Mouse (Mus musculus) neural tube, embryonic 10.5 days (tissue): ENCODE measurements around the gene Pgs1.

Source experiments
- DNase-seq: peaks from one replicate; pipeline ENCODE4 v3.0.0-alpha.2; 2017; ENCODE audit warnings: low spot score; ENCODE audit errors: extremely low spot score

Gene Pgs1

DNA sequence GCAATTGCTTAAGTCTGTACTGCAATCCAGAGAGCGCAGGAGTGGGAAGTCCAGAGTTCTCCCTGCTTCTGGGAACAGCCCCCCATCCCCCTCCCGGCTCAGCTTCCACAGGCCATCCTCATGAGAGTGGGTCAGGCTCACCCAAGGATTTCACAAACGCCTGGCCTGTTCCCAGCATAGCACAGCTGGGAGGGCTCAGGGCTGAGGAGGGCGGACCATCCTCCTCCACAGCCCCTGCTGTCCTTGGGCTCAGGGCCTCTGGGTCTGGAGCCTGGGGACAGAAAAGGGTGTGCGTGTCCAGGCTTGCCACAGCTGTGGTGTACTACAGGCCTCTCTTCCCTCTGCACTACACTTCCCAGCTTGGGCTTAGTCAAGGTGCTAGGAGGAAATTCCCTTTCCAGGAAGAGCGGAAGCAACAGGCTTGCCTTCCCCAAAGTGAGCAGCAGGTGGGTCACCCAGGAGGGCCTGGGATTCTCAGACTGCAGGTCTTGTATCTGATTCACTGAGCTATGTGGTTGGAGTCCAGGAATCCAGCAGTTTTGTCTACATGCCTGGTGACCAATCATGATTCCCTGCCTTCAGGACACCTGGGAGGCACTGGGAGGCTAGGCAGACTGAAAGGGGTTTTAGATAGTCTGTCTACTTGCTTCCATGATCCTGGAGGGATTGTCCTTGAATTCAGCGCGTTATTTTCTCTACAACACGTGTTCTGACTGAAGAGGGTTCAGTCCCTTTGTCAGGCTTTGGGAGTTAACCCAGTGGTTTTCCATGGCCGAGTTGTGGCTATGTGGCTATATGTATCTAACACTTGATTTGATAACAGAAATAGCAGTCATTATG, 23.6 kb upstream of the Pgs1 start:
- peak; percentile 43 for DNase-seq

DNA sequence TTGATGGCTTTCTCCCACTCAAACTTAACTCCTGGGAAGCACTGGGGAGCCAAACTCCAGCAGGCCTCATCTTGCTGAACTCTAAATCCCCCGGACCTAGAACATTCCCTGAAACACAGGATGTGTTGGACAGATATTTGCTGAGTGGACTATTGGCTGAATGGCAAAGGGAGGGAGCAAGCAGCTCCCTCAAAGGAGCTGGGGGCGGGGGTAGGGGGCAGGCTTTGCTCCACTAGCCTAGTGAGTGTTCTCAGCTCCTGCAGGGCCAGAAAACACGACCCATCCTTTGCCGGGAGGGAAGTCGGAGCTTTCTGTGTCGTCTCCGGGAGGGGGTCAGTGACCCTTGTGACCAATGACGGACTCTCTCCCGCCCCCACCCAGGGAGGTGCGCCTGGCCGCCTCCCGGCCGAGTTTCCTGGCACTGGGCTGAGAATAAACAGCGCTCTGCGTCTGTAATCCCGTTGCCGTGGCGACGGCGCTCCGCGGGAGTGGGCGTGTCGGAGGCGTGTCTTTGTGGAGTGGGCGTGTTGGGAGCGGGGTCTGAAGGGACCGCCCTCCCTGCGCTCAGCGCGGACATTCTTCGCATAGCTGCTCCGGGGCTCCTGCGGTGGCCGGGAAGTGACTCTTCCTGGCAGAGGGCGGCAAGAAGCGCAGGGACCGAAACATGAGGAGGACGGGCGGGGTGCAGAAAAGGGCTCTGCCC, 22.9 kb upstream of the Pgs1 start:
- DNase-seq, result peak; percentile 100

DNA sequence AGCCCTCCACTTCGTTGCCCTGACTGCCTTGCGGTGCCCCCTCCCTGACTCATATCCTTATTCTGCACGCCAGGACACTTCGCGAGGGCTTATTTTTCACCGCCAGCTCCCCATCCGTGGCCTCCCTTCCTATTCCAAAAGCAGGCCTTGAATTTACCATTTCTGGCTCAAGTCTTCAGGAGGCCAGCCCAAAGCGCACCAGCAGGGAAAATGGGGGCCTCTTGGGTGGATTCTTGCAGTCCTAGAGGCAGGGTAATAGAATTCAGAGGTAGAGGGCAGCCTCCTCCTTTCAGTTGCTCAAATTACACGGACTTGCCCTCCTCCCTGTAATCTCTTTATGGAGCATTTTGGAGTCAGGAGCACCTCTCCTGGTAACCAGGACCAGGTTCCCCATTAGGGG, 22.2 kb upstream of the Pgs1 start:
- no peak for DNase-seq

DNA sequence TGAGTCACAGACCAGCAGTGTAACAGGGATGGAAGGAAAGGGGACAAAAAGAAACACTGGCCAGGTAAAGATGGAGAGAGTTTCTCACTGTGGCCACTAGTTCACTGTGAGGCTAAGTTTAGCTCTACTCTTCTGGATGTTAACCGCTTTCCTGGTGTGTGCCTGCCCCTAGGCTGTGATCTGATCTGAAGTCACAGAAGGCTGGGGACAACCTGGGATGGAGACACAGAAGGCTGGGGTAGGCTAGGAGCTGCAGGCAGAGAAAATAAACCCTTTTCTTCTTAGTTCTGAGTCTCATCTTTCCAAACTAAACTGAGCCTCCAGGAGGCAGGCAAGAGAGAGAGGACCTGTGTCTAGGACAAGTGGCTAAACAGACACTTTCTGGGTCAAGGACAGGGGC, 21.8 kb upstream of the Pgs1 start:
- peak; percentile 40 for DNase-seq

DNA sequence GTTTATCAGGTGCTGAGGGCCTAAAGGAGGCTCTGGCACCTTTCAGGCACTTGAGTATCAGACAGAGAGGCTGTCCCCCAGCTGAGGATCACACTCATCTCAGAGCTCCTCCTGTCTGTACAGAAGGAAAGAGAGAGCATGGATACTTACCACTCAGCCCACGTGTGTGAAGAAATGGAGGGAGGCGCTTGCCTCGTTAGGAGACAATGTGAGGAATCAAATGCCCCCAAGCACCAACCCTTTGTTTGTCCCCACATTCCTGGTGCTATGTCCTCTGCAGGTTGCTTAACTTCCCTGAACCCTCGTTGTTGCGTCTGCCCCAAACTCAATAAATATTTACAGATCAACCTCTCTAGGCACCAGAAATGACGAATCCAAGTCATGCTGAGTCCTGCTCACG, 21.0 kb upstream of the Pgs1 start:
- no peak for DNase-seq

DNA sequence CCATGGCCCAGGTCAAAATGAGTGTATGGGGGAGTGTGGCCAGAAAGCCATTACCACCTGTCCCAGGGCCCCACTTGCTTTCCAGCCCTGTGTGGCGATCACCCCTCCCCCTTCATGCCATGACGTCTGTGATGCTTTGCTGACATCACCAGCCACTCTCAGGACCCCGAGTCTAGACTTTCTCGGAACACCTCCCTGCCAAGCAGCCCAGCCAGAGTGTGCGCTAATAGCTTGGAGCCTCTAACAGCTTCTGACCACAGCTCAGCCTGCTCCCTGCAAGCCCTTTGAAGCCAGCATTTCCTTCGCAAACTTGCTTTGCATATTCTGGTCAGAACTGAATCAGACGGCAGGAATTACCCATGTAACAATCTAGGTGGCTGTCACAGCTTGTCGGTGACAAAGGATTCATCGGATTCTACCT, 20.5 kb upstream of the Pgs1 start:
- no peak for DNase-seq

DNA sequence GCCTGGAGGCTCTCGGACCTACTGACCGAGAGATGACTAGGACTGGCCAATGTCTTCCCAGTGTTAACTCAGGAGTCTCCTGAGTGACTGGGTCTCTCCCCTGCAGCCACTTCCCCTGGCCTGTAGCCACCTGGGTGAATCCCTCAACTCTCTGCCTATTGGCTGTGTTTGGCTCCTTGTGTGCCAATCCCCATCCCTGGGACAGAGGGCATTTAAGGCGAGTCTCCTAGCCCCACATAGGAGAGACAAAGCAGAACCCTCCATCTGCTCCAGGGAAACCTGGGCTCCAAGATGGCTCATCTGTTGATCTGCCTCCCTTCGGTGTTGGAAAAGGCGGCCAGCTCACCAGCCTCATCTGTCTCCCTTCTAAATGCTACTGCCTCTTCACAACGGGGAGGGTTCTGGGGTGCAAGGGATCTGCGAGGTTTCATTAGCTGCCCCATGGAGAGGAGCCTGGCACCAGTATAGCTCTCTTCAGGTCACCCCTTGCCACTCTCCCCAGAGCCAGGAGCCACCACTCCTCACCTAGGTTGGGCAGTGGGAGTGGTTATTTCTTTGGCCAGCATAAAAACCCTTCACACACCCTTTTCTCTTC, 19.5 kb upstream of the Pgs1 start:
- DNase-seq, result no peak

DNA sequence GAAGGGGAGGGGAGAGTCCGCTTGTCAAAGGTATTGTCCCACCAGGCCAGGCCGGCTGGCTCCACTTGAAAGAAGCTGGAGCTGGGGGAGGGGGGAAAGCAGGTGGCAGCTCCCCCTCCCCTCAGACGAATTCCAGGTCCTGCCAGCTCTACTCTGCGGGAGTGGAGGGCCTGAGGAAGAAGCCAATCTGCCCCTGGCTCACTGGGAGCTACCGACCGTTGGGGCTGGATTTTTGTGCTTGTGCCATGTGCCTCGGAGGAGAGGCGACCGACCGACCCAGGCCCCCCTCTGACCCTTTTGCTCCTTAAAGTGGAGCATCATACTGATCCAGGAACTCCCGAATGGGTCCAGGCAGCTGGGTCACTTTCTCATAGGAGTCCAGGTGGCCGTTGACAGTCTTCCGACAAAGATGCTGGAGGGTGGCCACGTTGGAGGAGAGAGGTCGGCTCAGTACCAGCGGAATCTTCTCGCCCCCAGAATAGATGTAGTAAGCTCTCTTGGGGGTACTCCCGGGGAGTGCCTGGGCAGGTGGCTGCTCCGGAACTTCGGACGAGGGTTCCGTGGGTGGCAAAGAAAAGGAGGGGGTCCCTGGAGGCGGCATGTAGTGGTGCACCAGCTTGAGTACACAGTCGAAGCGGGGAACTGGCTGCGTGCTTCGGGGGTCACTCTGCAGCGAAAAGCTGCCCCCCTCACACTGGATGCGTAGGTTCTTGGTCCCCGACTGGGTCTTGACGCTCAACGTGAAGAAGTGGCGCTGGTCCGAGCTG, 18.7 kb upstream of the Pgs1 start:
- DNase-seq, result no peak

DNA sequence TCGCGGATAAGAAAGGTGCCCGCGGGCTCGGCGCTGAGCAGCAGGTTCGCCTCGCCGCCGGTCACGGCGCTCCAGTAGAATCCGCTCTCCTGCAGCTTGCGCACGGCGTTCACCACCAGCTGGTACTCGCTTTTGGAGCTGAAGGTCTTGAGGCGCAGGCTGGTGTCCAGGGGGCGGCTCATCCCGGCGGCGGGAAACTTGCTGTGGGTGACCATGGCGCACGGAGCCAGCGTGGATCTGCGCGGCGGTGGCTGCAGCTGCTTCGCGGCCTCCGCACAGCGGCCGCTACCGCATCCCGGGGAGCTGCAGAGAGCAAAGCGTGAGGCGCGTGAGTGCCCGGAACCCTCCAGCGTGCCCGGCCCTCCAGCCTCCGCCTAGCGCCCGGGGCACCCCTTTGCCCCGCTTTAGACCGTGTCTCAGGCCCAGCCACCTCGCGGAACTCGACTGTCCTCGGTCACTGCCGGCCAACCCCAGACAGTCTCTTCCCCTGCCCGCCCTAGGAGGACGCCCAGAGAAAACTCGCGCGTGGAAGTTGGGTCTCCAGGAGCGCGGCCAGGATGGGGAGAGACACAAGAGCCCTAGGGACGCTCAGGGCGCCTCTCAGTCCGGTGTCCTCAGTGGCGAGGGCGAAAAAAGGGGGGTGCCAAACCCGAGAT, 17.9 kb upstream of the Pgs1 start:
- peak; percentile 69 for DNase-seq

DNA sequence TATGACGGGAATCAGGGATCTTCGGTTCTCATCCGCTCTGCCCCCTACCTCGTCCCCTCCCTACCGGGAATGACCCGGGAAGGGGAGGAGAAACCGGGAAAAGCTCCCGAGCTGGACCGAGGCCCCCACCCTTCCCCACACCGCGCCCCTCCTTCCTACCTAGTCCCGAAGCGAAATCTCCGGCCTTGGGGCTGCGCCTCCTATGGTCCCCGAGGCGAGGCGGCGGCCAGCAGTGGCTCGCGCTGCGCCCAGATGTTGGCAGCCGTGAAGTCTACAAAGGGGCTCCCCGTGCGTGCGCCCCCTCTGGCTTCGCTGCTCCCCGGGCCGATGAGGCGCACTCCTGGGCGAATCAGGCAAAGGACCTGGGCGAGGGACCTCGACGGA, 17.4 kb upstream of the Pgs1 start:
- no peak for DNase-seq

DNA sequence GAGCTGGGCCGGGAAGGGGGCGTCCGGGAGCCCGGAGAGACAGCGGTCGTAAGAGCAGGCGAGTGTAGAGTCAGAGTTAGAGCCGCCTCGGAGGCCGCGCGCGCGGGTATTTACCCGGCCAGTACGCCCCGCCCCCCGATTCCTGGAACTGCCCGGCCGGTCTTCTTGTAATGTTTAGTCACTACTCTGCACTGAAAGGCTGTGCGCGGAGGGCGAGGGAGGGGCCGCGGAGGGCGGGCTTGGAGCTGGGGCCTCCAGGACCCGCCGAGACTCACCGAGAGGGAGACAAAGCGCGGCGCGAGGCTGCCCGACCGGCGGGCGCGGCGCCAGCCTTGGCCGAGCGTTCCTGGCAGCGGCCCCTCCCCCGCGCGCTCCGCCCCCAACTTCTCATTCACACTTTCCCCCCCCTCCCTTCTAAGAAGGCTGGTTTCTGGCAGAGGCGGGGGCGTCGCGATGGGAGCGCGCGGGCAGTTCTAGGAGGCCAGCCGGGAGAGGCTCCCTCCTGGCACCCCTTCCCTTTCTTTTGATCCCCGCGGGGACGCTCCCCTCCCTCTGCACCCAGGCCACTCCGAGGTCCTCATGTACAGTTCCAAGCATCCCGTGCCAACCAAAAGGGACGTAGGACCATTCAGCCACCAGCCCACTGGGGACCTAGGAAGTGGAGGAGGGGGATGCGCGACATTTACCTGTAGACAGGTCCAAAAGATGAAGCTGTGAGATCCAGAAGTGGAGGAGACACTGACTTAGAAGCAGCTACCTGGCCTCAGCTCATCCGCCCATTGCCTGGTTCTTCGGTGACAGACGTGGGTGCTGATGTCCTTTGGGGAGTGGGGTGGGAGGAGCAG, 16.8 kb upstream of the Pgs1 start:
- peak; percentile 97 for DNase-seq

DNA sequence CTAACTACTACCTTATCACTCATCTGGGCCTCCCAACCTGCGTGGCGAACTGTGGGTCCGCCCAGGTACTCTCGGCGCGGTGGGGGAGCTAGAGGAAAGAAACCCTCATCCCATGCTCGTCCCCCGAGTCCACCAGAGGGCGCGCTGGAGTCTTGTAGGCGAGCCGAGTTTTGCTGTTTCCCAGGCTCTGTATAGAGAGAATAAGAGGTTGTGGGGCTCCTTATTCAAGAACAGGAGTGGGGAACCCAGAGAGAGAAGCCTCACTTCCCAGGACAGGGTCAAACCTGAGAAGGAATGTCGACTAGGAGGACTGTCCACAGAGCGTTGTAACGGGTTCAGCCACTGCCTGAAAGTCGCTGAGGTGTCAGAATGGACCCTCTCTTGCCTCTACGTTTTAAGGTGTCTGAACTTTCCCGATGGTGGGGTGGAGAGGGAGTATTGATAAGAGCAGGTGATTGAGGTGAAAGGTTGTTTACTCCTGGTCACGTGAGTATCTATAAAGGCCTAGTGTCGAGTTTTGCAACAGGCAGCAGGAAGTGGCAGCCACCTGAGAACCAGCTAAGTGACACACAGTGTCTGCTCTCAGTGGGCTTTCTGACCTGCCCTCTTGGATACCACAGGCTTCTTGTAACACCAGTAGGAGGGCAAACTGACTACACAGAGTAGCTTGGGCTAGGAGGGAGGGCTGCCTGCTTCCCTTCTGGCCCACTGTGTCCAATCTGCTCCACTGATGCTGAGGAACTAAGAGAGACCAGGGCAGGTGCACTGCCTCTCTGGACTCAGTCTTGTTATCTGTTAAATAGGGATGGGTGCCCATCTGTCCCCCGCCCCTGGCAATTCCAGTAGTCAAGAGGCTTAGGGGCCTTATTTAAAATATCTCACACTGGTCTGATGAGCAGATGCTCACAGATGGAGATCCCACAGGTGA, 15.9 kb upstream of the Pgs1 start, which contains the start of gene Socs3:
Gene Socs3, minus strand, starts transcription at position 103 of the 928 bp plus-strand sequence.
- peak; percentile 96 for DNase-seq

DNA sequence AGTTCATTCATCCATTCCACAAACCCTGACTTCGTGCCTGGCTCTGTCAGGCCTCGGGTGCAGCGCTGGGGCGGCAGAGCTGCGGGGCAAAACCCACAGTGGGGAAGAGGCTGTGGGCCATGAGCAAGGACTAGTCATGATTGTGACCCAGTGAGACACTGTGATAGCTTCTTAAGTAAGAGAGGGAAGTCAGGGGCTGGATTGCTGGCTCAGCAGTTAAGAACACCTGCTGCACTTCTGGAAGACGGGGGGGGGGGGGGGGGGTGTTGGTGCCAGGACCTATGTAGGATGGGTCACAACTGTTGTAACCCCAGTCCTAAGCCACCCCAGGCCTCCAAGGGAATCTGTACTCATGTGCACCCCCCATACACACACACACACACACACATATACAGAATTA, 15.0 kb upstream of the Pgs1 start:
- DNase-seq, result no peak

DNA sequence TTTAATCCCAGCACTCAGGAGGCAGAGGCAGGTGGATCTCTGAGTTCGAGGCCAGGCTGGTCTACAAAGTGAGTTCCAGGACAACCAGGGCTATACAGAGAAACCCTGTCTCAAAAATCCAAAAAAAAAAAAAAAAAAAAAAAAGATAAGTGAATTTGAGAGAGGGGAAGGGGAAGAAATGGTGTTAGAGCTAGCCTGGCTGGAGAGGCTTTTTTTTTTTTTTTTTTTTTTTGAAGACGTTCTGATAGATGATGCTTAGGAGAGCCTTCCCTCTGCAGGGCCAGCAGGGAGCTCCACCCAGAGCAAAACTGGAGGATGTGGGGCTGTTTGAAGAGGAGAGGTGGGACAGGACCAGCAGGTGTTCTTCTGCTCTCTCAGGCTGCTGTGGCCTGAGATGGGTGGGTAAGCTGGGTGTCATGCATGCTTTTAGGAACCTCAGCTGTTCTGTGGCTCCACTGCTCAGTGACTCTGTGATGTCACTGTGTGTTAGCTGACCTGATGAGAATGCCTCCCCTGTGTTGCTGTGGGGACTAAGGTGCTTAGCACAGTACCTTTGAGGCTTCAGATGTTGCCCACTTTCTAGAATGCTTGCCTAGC, 14.3 kb upstream of the Pgs1 start:
- no peak for DNase-seq

DNA sequence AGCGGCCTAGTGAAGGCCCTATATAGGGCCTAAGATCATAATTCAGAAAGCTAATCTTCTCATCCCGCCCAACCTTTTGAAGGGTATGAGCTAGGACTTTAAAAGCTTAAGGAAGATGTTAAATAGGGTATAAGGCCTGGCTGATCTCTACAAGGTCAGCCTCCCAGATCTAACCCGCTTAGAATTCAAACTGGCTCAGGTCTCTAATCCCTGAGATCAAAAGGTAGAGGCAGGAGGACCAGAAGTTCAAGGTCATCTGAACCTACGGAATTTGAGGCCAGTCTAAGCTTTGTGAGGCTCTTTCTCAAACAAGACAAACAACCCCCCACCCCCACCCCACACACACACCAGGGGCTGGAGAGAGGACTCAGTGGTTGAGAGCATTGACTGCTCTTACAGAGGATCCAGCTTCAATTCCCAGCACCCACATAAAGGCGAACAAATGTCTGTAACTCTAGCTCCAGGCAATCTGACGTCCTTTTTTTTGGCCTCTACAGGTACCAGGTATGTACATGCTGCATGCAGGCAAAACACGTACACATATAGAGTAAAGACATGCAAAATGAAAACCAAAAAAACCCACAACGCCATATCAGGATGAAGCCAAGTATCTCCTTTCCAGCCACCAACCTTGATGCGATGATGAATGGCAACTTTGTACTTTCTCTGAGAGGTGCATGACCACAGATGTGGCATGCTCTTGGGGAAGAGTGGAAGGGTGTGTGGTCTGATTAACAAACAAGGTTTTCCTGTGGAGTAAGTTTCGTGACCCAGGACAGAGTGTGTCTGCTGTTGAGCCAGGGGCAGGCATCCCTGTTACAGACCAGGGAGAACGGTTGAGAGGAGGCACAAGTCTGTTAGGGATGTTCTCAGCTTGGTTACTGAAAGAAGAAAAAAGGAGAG, 13.2 kb upstream of the Pgs1 start:
- DNase-seq, result no peak

DNA sequence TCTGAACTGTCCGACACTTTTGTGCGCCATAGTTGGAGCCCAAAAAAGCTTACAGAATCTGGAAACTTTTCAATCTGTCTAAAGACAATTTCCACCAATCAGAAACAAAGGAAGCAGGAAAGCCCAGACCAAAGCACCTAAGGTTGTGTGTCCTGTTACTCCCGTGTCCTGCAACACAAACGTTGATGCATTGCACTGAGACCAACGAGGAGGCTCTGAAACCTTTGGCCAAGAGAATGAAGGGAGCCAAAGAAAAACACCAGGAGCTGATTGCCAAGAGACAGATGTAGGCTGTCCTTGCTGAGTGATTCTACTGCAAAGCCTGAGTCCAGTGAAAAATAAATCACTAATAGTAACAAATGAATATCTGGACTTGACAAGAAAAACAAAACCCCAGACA, 12.5 kb upstream of the Pgs1 start:
- no peak for DNase-seq

DNA sequence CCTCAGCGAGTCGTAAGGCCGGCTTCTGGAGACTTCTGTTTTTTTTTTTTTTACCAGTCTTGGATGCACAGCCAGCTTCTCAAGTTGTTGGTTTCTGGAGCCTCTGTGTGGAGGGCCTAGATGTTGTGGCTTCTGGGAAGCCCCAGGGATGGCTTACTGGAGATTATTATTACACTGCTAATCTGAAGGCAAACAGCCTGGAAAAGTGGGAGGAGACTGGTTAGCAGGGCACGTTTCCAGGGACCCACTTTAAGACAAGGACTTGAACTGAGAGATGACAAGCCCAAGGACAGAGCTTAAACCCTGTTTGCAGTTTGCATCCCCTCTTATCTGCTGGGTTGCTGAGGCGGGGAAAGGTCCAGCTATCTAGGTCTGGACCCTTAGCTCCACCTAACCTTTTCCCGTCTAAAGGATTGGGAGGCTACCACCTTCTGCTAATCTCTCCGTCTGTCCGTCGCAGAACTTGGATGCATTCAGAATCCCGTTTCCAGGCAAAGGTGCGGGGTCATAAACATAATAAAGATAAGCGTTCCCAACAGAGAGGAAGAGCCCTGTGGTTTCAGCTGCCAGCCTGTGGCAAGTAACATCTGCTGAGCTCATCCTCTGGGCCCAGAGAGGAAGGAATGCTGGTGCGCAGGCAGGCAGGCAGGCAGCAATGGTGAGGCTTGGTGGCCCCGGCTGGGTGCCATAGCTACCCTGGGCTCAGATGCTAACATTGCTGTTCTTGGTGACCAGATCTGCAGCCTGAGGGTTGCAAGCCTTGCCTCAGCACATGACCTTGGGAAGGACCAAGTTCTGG, 11.6 kb upstream of the Pgs1 start:
- DNase-seq, result peak; percentile 33
